Mouse (Mus musculus) midbrain, embryonic 14.5 days (tissue): ENCODE data around the gene Cox7a1. TPM values are rescaled to one million over a fixed set of nuclear protein-coding genes. Genes with fewer than 3 reads are reported as not detected.

Experiments
- ATAC-seq: fragments of 200-750 bp; cut with Nextera tagmentation; 2 replicates; pipeline ENCODE4 v1.8.0; 2017; ENCODE audit warnings: moderate number of reproducible peaks, moderate library complexity; ENCODE audit not compliant: low FRiP score, low TSS enrichment
- DNase-seq: peaks from one replicate; pipeline ENCODE4 v3.0.0-alpha.2; 2015
- H3K27ac ChIP-seq: fragments of 300-500 bp; sonication (generic); replicated peaks from 2 replicates; pipeline ENCODE4 v1.5.1; 2014; ENCODE audit warnings: mild to moderate bottlenecking, low read depth, low read length, moderate library complexity
- H3K27me3 ChIP-seq: fragments of 300-500 bp; sonication (generic); 2 replicates; pipeline ENCODE4 v1.6.1; 2014; ENCODE audit warnings: low read length, control low read depth, mixed read lengths; ENCODE audit not compliant: control insufficient read depth, insufficient read depth
- H3K36me3 ChIP-seq: fragments of 300-500 bp; sonication (generic); 2 replicates; pipeline ENCODE4 v1.6.1; 2014; ENCODE audit warnings: low read length, control low read depth; ENCODE audit not compliant: control insufficient read depth, insufficient read depth
- H3K4me1 ChIP-seq: fragments of 300-500 bp; sonication (generic); 2 replicates; pipeline ENCODE4 v1.6.1; 2014; ENCODE audit warnings: mild to moderate bottlenecking, antibody characterized with exemption, low read length, control low read depth; ENCODE audit not compliant: control insufficient read depth, insufficient read depth
- H3K4me2 ChIP-seq: fragments of 300-500 bp; sonication (generic); 2 replicates; pipeline ENCODE4 v1.6.1; 2014; ENCODE audit warnings: mild to moderate bottlenecking, low read length, moderate library complexity
- H3K4me3 ChIP-seq: fragments of 300-500 bp; sonication (generic); replicated peaks from 2 replicates; pipeline ENCODE4 v1.5.1; 2014; ENCODE audit warnings: low read depth, low read length
- H3K9ac ChIP-seq: fragments of 300-500 bp; sonication (generic); replicated peaks from 2 replicates; pipeline ENCODE4 v1.6.1; 2014; ENCODE audit warnings: mild to moderate bottlenecking, low read length, moderate library complexity
- H3K9me3 ChIP-seq: fragments of 300-500 bp; sonication (generic); 2 replicates; pipeline ENCODE4 v1.6.1; 2016; ENCODE audit warnings: low read length, control low read depth, mixed read lengths; ENCODE audit not compliant: control insufficient read depth
- WGBS: fragments of 180-500 bp; shearing (Covaris S2); extraction: QIAGEN DNeasy Blood & Tissue Kit; methylation state at CpG from one replicate; pipeline ENCODE4 v1.1.7; 2014; 5-methylcytosine and 5-hydroxymethylcytosine counted together
- polyA plus RNA-seq: library from polyadenylated mRNA; unstranded; fragments of >200 nt; fragmentation: Nextera tagmentation; extraction: Ambion mirVana; gene quantifications from 2 replicates; pipeline ENCODE4 v1.2.1, GENCODE M21; 2014

Gene Cox7a1
- polyA plus RNA-seq, 1 experiment from 2014 or later: 5.5 TPM

GRCm38 (mm10) chr7:30220008-30220356 is 36.0 kb downstream of the Cox7a1 start:
- Histone ChIP-seq H3K27me3 (no peaks in the 10 kb centered on the region), H3K36me3 (peaks cover 21% of the 10 kb centered on the region), H3K4me1 (peaks cover 7% of the 10 kb centered on the region; the same call in 1 of the 2 replicates), H3K9ac (peak overlapping the region; percentile 57), H3K9me3 (no peaks in the 10 kb centered on the region), H3K27ac (0 out of 2 replicates have a peak overlapping the region, but pooled peaks have one; percentile 62), H3K4me3 (peak overlapping the region; percentile 43), H3K4me2 (peak overlapping the region; percentile 91)
- DNase-seq (no peak), ATAC-seq (no peak)
- WGBS: 29% methylated on average over 11 of the region's 11 CpGs

DNA sequence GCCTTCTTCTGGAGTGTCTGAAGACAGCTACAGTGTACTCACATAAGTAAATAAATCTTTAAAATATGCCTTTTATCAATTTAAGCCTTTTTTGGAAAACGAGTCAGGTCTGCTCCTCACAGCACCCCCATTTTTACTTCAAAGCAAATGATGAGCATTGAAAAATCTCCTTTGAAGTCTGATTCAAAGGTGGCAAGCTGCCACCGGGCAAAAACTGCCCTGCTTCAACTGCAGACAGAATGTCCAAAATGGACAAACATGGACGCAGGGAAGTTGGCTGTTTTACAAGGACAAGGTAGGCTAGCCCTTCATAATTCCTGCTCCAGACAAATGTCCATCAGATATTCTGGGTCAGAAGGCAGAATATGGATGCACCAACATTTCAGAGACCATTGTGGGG is 37.5 kb downstream of the Cox7a1 start:
- peaks cover 7% of the 10 kb centered on the region; the same call in 1 of the 2 replicates for H3K4me1 ChIP-seq
- H3K27ac ChIP-seq: no peak overlapping the region
- 90% methylated on average over 3 of the region's 3 CpGs for WGBS
- no peaks in the 10 kb centered on the region for H3K27me3 ChIP-seq
- no peak overlapping the region for H3K4me2 ChIP-seq
- no peak overlapping the region for H3K9ac ChIP-seq
- H3K4me3 ChIP-seq: no peak overlapping the region
- H3K36me3 ChIP-seq: peaks cover 34% of the 10 kb centered on the region
- no peak for DNase-seq
- H3K9me3 ChIP-seq: no peaks in the 10 kb centered on the region
- no peak for ATAC-seq

GRCm38 (mm10) chr7:30222205-30222604 is 38.3 kb downstream of the Cox7a1 start:
- Histone ChIP-seq H3K27ac (no peak overlapping the region), H3K9ac (no peak overlapping the region), H3K4me3 (no peak overlapping the region), H3K9me3 (no peaks in the 10 kb centered on the region), H3K4me2 (no peak overlapping the region), H3K27me3 (no peaks in the 10 kb centered on the region), H3K4me1 (peaks cover 7% of the 10 kb centered on the region; the same call in 1 of the 2 replicates), H3K36me3 (peaks cover 41% of the 10 kb centered on the region)
- ATAC-seq (no peak), DNase-seq (no peak)
- 93% methylated on average over 5 of the region's 5 CpGs for WGBS

- Histone ChIP-seq H3K4me1 (peaks cover 7% of the 10 kb centered on the region; the same call in 1 of the 2 replicates), H3K9me3 (no peaks in the 10 kb centered on the region), H3K4me2 (no peak overlapping the region), H3K27ac (no peak overlapping the region), H3K4me3 (no peak overlapping the region), H3K9ac (no peak overlapping the region), H3K27me3 (no peaks in the 10 kb centered on the region), H3K36me3 (peaks cover 54% of the 10 kb centered on the region)
- 93% methylated on average over 12 of the region's 12 CpGs for WGBS
- ATAC-seq (no peak), DNase-seq (no peak)
Observed at GRCm38 (mm10) chr7:30224206-30224605, 40.3 kb downstream of the Cox7a1 start.

- Histone ChIP-seq H3K9ac (peak overlapping the region; percentile 74), H3K9me3 (no peaks in the 10 kb centered on the region), H3K27me3 (no peaks in the 10 kb centered on the region), H3K4me2 (peak overlapping the region; percentile 74), H3K4me1 (peaks cover 19% of the 10 kb centered on the region), H3K36me3 (peaks cover 51% of the 10 kb centered on the region), H3K4me3 (peak overlapping the region; percentile 73), H3K27ac (peak overlapping the region; percentile 94)
- DNase-seq (no peak), ATAC-seq (no peak; the same call in 1 of the 2 replicates)
- WGBS: under 1% methylated on average over 16 of the region's 16 CpGs
Observed at GRCm38 (mm10) chr7:30231328-30231668, 47.4 kb downstream of the Cox7a1 start.

- peaks cover 45% of the 10 kb centered on the region for H3K36me3 ChIP-seq
- H3K4me3 ChIP-seq: peak within 1 kb of the TSS; percentile 73
- H3K9ac ChIP-seq: peak within 1 kb of the TSS; percentile 74
- ATAC-seq (peak; percentile 94), DNase-seq (peak; percentile 99)
- H3K9me3 ChIP-seq: no peaks in the 10 kb centered on the region
- H3K4me2 ChIP-seq: peak within 1 kb of the TSS; percentile 74
- WGBS: under 1% methylated on average over 67 of the region's 67 CpGs
- H3K4me1 ChIP-seq: peaks cover 19% of the 10 kb centered on the region
- no peaks in the 10 kb centered on the region for H3K27me3 ChIP-seq
- H3K27ac ChIP-seq: peak within 1 kb of the TSS; percentile 94
Observed at GRCm38 (mm10) chr7:30231669-30232454, 47.9 kb downstream of the Cox7a1 start, which contains the start of the genes Polr2i and Tbcb. Gene Polr2i (plus strand): TSS chr7:30231948. Gene Tbcb (minus strand): TSS chr7:30232272.

DNA sequence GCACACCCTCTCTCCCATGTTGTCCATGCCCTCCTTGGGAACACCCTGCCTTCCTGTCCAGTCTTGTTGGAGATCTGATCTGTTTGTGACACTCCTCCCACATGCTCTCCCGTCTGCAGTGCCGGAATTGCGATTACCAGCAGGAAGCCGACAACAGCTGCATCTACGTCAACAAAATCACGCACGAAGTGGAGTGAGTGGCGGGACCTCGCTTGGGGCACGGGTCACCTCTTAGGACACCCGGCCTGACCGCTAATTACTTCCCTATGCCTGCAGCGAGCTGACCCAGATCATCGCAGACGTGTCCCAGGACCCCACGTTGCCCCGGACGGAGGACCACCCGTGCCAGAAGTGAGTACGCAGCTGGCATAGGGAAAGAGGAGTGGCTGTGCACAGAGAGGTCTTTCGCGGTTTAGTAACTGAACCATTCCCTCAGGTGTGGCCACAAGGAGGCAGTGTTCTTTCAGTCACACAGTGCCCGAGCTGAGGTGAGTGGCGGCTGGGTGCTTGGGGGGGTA is 48.7 kb downstream of the Cox7a1 start:
- DNase-seq (peak; percentile 62), ATAC-seq (no peak; the same call in 1 of the 2 replicates)
- peak overlapping the region; percentile 73 for H3K4me3 ChIP-seq
- peak overlapping the region; percentile 94 for H3K27ac ChIP-seq
- H3K4me1 ChIP-seq: peaks cover 19% of the 10 kb centered on the region
- 5% methylated on average over 24 of the region's 24 CpGs for WGBS
- H3K36me3 ChIP-seq: peaks cover 37% of the 10 kb centered on the region
- H3K4me2 ChIP-seq: peak overlapping the region; percentile 69
- H3K27me3 ChIP-seq: no peaks in the 10 kb centered on the region
- H3K9ac ChIP-seq: peak overlapping the region; percentile 74
- H3K9me3 ChIP-seq: no peaks in the 10 kb centered on the region

DNA sequence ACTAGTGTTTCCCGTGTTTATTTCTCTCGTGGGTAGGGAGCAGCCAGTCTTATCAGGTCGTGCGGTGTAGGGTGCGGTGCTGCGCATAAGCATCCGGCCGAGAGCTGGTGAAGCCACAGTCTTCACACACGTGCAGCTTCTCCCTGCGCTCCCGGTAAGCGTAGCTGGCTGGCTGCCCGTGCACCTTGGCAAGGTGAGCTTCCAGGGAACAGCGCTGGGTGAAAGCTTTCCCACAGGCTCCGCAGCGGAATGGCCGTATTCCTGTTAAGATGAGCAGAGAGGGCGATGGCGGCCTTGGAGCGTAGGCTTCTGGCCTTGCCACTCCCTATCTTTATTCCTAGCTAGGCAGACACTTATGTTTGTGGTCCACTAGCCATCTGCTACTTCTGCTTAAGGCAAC is 49.4 kb downstream of the Cox7a1 start:
- Histone ChIP-seq H3K4me3 (no peak overlapping the region), H3K9ac (no peak overlapping the region), H3K4me1 (peaks cover 19% of the 10 kb centered on the region), H3K27ac (no peak overlapping the region), H3K9me3 (no peaks in the 10 kb centered on the region), H3K27me3 (no peaks in the 10 kb centered on the region), H3K4me2 (peak overlapping the region; percentile 69; the same call in 1 of the 2 replicates), H3K36me3 (peaks cover 30% of the 10 kb centered on the region)
- DNase-seq: no peak
- 92% methylated on average over 20 of the region's 20 CpGs for WGBS
- ATAC-seq: no peak
